In the genomic region with DNA sequence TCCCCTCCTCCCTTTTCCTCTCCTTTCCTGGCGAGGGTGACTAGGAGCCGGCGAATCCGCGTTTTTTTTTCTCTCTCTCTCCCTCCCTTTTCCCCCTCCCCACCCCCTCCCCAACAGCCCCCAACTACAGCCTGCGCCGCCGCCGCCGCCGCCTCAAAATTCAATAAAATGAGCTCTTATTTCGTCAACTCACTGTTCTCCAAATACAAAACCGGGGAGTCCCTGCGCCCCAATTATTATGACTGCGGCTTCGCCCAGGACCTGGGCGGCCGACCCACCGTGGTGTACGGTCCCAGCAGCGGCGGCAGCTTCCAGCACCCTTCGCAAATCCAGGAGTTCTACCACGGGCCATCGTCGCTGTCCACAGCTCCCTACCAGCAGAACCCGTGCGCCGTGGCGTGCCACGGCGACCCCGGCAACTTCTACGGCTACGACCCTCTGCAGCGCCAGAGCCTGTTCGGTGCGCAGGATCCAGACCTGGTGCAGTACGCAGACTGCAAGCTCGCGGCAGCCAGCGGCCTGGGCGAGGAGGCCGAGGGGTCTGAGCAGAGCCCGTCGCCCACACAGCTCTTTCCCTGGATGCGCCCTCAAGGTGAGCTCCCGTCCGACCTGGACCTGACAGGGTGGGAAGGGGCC, we compare ENCODE assay signal across 11 mouse cellular contexts. TPM values are rescaled to one million over a fixed set of nuclear protein-coding genes. Genes with fewer than 3 reads are reported as not detected.
A peak's percentile ranks its signal among the peaks of the same experiment; 100 is the strongest.
DNase-seq lines count a peak whose midpoint lies in the region; ATAC-seq and TF ChIP-seq lines count a peak whose summit lies in the region.
"Had no signal": no experiment of that assay in that cellular context is flagged by ENCODE, and none has a peak within 500 bp of the region (broad histone marks: within the 10 kb centered on the region; RNA-seq: fewer than 3 reads in every experiment).

No protein-coding gene starts in this region.

- peaks cover 96% of the 10 kb centered on the region for H3K27me3 ChIP-seq in heart, embryonic 11.5 days (ENCODE audit: control insufficient read depth, insufficient read depth, low read length)
- H3K27me3 ChIP-seq in C2C12 (ENCODE audit: control insufficient read depth, insufficient read depth, insufficient read length), result peaks cover 86% of the 10 kb centered on the region
- peaks cover 100% of the 10 kb centered on the region for H3K27me3 ChIP-seq in hindbrain, embryonic 10.5 days (ENCODE audit: insufficient read depth, poor library complexity, severe bottlenecking)
- peaks cover 80% of the 10 kb centered on the region for H3K27me3 ChIP-seq in limb, embryonic 11.5 days (ENCODE audit: control insufficient read depth, insufficient read depth, low read length)

- H3K9me3 ChIP-seq in heart, embryonic 11.5 days (replicated peaks; ENCODE audit: control insufficient read depth, low read length), result no peaks in the 10 kb centered on the region
- H3K9me3 ChIP-seq in hindbrain, embryonic 10.5 days, result no peaks in the 10 kb centered on the region
- no peaks in the 10 kb centered on the region for H3K9me3 ChIP-seq in limb, embryonic 11.5 days (ENCODE audit: control insufficient read depth, low read length)
- H3K9me3 ChIP-seq: embryonic facial prominence, embryonic 12.5 days; liver, embryonic 13.5 days had no signal

- H3K9ac ChIP-seq in heart, embryonic 11.5 days (ENCODE audit: low read depth, low read length), result no peak overlapping the region
- H3K9ac ChIP-seq in limb, embryonic 11.5 days (ENCODE audit: low read length), result peak overlapping the region; percentile 23; the same call in 1 of the 2 replicates
- H3K9ac ChIP-seq: embryonic facial prominence, embryonic 12.5 days; liver, embryonic 13.5 days had no signal

- intact Hi-C loops in heart, postnatal 36 days (cut with DNase I), result loop anchor here (5.0 kb wide), 1 partner anchor 276 kb away; a partner anchor contains a TSS

- H3K4me1 ChIP-seq in heart, embryonic 11.5 days (ENCODE audit: control insufficient read depth, insufficient read depth, low read length), result peaks cover 15% of the 10 kb centered on the region; the same call in 1 of the 2 replicates
- peaks cover 27% of the 10 kb centered on the region for H3K4me1 ChIP-seq in hindbrain, embryonic 10.5 days (replicated peaks)
- peaks cover 17% of the 10 kb centered on the region; the same call in 1 of the 2 replicates for H3K4me1 ChIP-seq in limb, embryonic 11.5 days (ENCODE audit: control insufficient read depth, insufficient read depth, low read length)

- H3K27ac ChIP-seq in heart, embryonic 11.5 days (ENCODE audit: low read depth, low read length), result no peak overlapping the region
- no peak overlapping the region for H3K27ac ChIP-seq in hindbrain, embryonic 10.5 days
- H3K27ac ChIP-seq in limb, embryonic 11.5 days (replicated peaks; ENCODE audit: low read depth, low read length), result no peak overlapping the region
- H3K27ac ChIP-seq: embryonic facial prominence, embryonic 12.5 days; liver, embryonic 13.5 days had no signal

- TF ChIP-seq CTCF in C2C12 (IDR thresholded peaks at IDR 0.05; ENCODE audit: control insufficient read depth, insufficient read depth, insufficient read length), result no peak

- H3K36me3 ChIP-seq in heart, embryonic 11.5 days (ENCODE audit: control insufficient read depth, insufficient read depth, low read length), result no peaks in the 10 kb centered on the region
- H3K36me3 ChIP-seq in C2C12 (ENCODE audit: control insufficient read depth, insufficient read depth), result no peaks in the 10 kb centered on the region
- no peaks in the 10 kb centered on the region for H3K36me3 ChIP-seq in hindbrain, embryonic 10.5 days
- H3K36me3 ChIP-seq in limb, embryonic 11.5 days (ENCODE audit: control insufficient read depth, insufficient read depth, low read length), result no peaks in the 10 kb centered on the region
- H3K36me3 ChIP-seq: embryonic facial prominence, embryonic 12.5 days; liver, embryonic 13.5 days had no signal

- H3K79me3 ChIP-seq in C2C12 (ENCODE audit: low read depth), result no peaks in the 10 kb centered on the region

- peak overlapping the region; percentile 47 for H3ac ChIP-seq in C2C12 (ENCODE audit: control insufficient read depth, insufficient read length, low read depth)

- peak overlapping the region; percentile 22; the same call in 1 of the 2 replicates for H3K4me3 ChIP-seq in heart, embryonic 11.5 days (ENCODE audit: low read depth, low read length)
- H3K4me3 ChIP-seq in C2C12 (ENCODE audit: insufficient read depth, poor library complexity, severe bottlenecking), result no peak overlapping the region
- H3K4me3 ChIP-seq in hindbrain, embryonic 10.5 days, result no peak overlapping the region; the same call in 1 of the 2 replicates
- H3K4me3 ChIP-seq in limb, embryonic 11.5 days (ENCODE audit: low read depth, low read length), result peak overlapping the region; percentile 18
- H3K4me3 ChIP-seq: embryonic facial prominence, embryonic 12.5 days; liver, embryonic 13.5 days; myocyte had no signal

- DNase-seq in heart, postnatal 36 days, result no peak
- DNase-seq in hindbrain, embryonic 10.5 days (ENCODE audit: low spot score), result peak; percentile 73
- peak; percentile 81 for DNase-seq in limb, embryonic 11.5 days (ENCODE audit: low spot score)
- DNase-seq in left cerebral cortex, adult 11 months (ENCODE audit: low spot score), result no peak
- no peak for DNase-seq in spleen, adult 18-20 months
- DNase-seq in spleen, adult 12 weeks (ENCODE audit: low spot score), result no peak
- DNase-seq: liver, embryonic 13.5 days had no signal

- 0 out of 2 replicates have a peak, but pooled peaks have one; percentile 23 for ATAC-seq in heart, embryonic 11.5 days (replicated peaks; ENCODE audit: insufficient number of reproducible peaks, low FRiP score, low TSS enrichment)
- ATAC-seq in limb, embryonic 11.5 days (ENCODE audit: insufficient number of reproducible peaks, low FRiP score, low TSS enrichment, low read depth), result no peak

- H3K4me2 ChIP-seq in heart, embryonic 11.5 days, result peak overlapping the region; percentile 31
- peak overlapping the region; percentile 64 for H3K4me2 ChIP-seq in limb, embryonic 11.5 days (ENCODE audit: low read depth, severe bottlenecking)
- H3K4me2 ChIP-seq: embryonic facial prominence, embryonic 12.5 days; liver, embryonic 13.5 days had no signal

- H3K79me2 ChIP-seq in C2C12 (ENCODE audit: control insufficient read depth, insufficient read depth), result no peaks in the 10 kb centered on the region

- WGBS in heart, embryonic 11.5 days (ENCODE audit: insufficient replicate concordance), result under 1% methylated on average over 49 of the region's 49 CpGs
- WGBS in hindbrain, embryonic 10.5 days, result under 1% methylated on average over 49 of the region's 49 CpGs
- WGBS in limb, embryonic 11.5 days, result under 1% methylated on average over 49 of the region's 49 CpGs

TF ChIP-seq in C2C12, 6 proteins besides CTCF, POLR2A, EP300 and RAD21:
- TF ChIP-seq FOSL1 (IDR thresholded peaks at IDR 0.05; ENCODE audit: insufficient read depth, low read length, poor library complexity, severe bottlenecking), result no peak
- no peak for TF ChIP-seq CEBPB (IDR thresholded peaks at IDR 0.05; ENCODE audit: low read depth)
- no peak for TF ChIP-seq USF1 (IDR thresholded peaks at IDR 0.05; ENCODE audit: low read depth)
- TF ChIP-seq MAX (IDR thresholded peaks at IDR 0.05), result no peak
- no peak for TF ChIP-seq MYOG (IDR thresholded peaks at IDR 0.05; ENCODE audit: control insufficient read depth, extremely low read depth, insufficient read length)
TF ChIP-seq in C2C12: peak in this region for 0.

RNA-seq across cellular contexts. Expression of a gene that starts 1.2 kb away (rescaled TPM):
- 0.06 TPM in 1 of 2 replicates, not detected in the other for polyA plus RNA-seq in heart, embryonic 11.5 days (2014; fragmentation: Nextera tagmentation; extraction: Ambion mirVana)
- total RNA-seq in heart, postnatal 36 days (2021), result not detected
- 0.02 TPM for polyA plus RNA-seq in C2C12 (2012; fragmentation: generic; extraction: Trizol)
- polyA plus RNA-seq in hindbrain, embryonic 10.5 days (2016; fragmentation: Nextera tagmentation; extraction: Ambion mirVana), result 0.08 TPM in 1 of 2 replicates, not detected in the other
- 0.38 and 0.89 TPM in 2 replicates for polyA plus RNA-seq in limb, embryonic 11.5 days (2014; fragmentation: Nextera tagmentation; extraction: Ambion mirVana)
- polyA plus RNA-seq: embryonic facial prominence, embryonic 12.5 days; liver, embryonic 13.5 days had no signal

RNA-seq across cellular contexts. Expression of a gene that starts 3.5 kb away (rescaled TPM):
- 0.28 and 0.31 TPM in 2 replicates for polyA plus RNA-seq in heart, embryonic 11.5 days (2014; fragmentation: Nextera tagmentation; extraction: Ambion mirVana)
- total RNA-seq in heart, postnatal 36 days (2021), result not detected
- 0.04 TPM for polyA plus RNA-seq in C2C12 (2012; fragmentation: generic; extraction: Trizol)
- not detected in 2 replicates for polyA plus RNA-seq in hindbrain, embryonic 10.5 days (2016; fragmentation: Nextera tagmentation; extraction: Ambion mirVana)
- 3.7 and 4.3 TPM in 2 replicates for polyA plus RNA-seq in limb, embryonic 11.5 days (2014; fragmentation: Nextera tagmentation; extraction: Ambion mirVana)
- polyA plus RNA-seq: embryonic facial prominence, embryonic 12.5 days had no signal

RNA-seq across cellular contexts. Expression of a gene that starts 9.4 kb away (rescaled TPM):
- polyA plus RNA-seq in heart, embryonic 11.5 days (2014; fragmentation: Nextera tagmentation; extraction: Ambion mirVana), result 0.32 and 0.90 TPM in 2 replicates
- total RNA-seq in heart, postnatal 36 days (2021), result not detected
- polyA plus RNA-seq in C2C12 (2012; fragmentation: generic; extraction: Trizol), result 0.05 TPM
- polyA plus RNA-seq in hindbrain, embryonic 10.5 days (2016; fragmentation: Nextera tagmentation; extraction: Ambion mirVana), result 0.31 TPM in 1 of 2 replicates, not detected in the other
- polyA plus RNA-seq in limb, embryonic 11.5 days (2014; fragmentation: Nextera tagmentation; extraction: Ambion mirVana), result 1.9 and 2.8 TPM in 2 replicates
- polyA plus RNA-seq: embryonic facial prominence, embryonic 12.5 days; myocyte had no signal

RNA-seq across cellular contexts. Expression of a gene that starts 11.7 kb away (rescaled TPM):
- polyA plus RNA-seq in heart, embryonic 11.5 days (2014; fragmentation: Nextera tagmentation; extraction: Ambion mirVana), result 0.09 TPM in 1 of 2 replicates, not detected in the other
- not detected for total RNA-seq in heart, postnatal 36 days (2021)
- polyA plus RNA-seq in C2C12 (2012; fragmentation: generic; extraction: Trizol), result not detected
- polyA plus RNA-seq in hindbrain, embryonic 10.5 days (2016; fragmentation: Nextera tagmentation; extraction: Ambion mirVana), result not detected in 2 replicates
- 1.7 and 1.8 TPM in 2 replicates for polyA plus RNA-seq in limb, embryonic 11.5 days (2014; fragmentation: Nextera tagmentation; extraction: Ambion mirVana)

RNA-seq across cellular contexts. Expression of a gene that starts 20.2 kb away (rescaled TPM):
- polyA plus RNA-seq in heart, embryonic 11.5 days (2014; fragmentation: Nextera tagmentation; extraction: Ambion mirVana), result 0.65 and 2.4 TPM in 2 replicates
- total RNA-seq in heart, postnatal 36 days (2021), result under 1 TPM; 0.19 to 0.22 TPM
- polyA plus RNA-seq in C2C12 (2012; fragmentation: generic; extraction: Trizol), result not detected
- polyA plus RNA-seq in hindbrain, embryonic 10.5 days (2016; fragmentation: Nextera tagmentation; extraction: Ambion mirVana), result 0.14 and 6.3 TPM in 2 replicates
- polyA plus RNA-seq in limb, embryonic 11.5 days (2014; fragmentation: Nextera tagmentation; extraction: Ambion mirVana), result 2.1 and 2.6 TPM in 2 replicates
- polyA plus RNA-seq: myocyte had no signal

Comparison
In these comparisons a context has a peak if more than half of its experiments do, and no peak if none do; other contexts are left out.
1. H3K4me3 ChIP-seq: peak in heart, embryonic 11.5 days (single experiment) and limb, embryonic 11.5 days (single experiment); none in C2C12 (single experiment) and hindbrain, embryonic 10.5 days (single experiment).
2. DNase-seq: peak in hindbrain, embryonic 10.5 days (single experiment) and limb, embryonic 11.5 days (single experiment); none in heart, postnatal 36 days (0 of 2), left cerebral cortex, adult 11 months (single experiment), spleen, adult 18-20 months (0 of 2) and spleen, adult 12 weeks (single experiment).